Mouse (Mus musculus): ENCODE measurements around the gene Rhebl1.
A peak's percentile ranks its signal among the peaks of the same experiment; 100 is the strongest.

The Rhebl1 gene

DNA sequence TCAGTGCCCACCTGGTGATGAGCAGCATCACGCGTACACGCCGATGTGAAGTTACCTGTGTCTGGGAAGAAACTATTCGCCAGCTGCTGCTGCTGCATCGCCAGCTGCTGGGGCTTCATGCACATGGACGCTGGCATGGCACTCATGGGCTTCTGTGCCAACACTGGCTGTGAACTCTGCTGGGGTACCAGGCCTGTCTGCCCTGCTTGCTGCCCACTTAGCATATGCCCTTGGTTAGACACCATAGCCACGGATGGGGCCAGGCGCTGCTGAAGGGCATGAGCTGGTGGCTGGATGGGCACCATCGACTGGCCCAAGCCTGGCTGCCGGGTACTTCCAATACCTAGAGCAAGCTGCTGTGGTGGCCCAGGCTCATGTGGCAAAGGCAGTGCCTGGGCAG is 45.2 kb downstream of the Rhebl1 start:
- DNase-seq = no peak

DNA sequence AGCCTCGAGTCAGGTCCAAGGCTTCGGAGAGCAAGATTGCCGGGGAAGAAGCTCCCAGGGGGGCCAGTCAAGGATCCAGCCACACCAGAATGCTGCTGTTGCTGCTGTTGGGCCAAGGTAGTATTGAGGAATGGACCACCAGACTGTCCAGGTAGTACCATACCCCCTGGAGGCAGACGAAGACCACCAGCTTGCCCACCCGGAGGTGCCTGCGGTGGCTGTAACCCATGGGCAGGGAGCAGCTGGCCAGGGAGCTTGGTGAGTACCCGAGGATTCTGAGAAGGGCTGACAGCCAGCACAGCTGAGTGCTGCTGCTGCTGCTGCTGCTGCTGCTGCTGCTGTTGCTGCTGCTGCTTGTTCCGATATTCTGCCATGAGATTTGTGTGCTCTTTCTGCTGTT is 48.2 kb downstream of the Rhebl1 start:
- DNase-seq = no peak

DNA sequence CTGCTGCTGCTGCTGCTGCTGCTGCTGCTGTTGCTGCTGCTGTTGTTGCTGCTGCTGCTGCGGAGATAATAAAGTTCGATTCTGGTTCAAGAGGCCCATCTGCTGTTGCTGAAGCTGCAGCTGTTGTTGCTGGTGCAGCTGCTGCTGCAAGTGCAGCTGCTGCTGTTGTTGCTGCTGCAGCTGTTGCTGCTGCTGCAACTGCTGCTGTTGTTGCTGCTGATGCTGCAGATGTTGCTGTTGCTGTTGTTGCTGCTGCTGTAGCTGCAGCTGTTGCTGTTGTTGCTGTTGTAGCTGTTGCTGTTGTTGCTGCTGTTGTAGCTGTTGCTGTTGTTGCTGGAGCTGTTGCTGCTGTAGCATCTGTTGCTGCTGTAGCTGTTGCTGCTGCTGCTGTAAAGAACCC is 49.2 kb downstream of the Rhebl1 start:
- DNase-seq = no peak

DNA sequence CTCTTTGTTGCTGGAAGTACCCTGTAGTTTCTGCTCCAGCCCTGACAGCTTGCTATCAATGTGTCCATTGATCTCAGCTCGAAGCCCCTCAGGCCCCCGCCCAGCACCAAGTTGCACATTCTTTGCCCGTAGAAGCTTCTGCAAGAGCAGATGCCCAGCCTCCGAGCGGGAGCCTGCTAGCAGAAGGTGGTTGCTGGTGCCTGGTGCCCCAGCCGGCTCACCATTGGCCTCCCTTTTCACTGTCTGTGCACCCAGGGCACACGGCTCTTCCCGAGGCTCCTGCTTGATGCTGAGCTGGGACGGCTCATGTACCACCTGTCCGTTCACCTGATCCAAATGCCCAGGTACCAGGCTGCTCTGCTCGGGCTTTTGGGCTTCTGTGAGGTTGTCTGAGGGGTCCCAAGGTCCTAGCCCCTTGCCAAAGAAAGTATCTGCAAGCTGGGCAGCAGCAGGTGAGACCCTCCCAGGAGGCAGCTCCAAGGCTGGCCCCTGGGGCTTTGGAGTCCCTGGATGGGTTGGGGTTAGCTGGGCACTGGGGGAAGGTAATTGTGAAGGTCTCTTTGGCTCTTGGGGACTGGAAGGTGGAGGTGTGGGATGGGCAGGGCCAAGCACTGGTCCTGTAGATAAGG is 50.6 kb downstream of the Rhebl1 start:
- no peak for DNase-seq

DNA sequence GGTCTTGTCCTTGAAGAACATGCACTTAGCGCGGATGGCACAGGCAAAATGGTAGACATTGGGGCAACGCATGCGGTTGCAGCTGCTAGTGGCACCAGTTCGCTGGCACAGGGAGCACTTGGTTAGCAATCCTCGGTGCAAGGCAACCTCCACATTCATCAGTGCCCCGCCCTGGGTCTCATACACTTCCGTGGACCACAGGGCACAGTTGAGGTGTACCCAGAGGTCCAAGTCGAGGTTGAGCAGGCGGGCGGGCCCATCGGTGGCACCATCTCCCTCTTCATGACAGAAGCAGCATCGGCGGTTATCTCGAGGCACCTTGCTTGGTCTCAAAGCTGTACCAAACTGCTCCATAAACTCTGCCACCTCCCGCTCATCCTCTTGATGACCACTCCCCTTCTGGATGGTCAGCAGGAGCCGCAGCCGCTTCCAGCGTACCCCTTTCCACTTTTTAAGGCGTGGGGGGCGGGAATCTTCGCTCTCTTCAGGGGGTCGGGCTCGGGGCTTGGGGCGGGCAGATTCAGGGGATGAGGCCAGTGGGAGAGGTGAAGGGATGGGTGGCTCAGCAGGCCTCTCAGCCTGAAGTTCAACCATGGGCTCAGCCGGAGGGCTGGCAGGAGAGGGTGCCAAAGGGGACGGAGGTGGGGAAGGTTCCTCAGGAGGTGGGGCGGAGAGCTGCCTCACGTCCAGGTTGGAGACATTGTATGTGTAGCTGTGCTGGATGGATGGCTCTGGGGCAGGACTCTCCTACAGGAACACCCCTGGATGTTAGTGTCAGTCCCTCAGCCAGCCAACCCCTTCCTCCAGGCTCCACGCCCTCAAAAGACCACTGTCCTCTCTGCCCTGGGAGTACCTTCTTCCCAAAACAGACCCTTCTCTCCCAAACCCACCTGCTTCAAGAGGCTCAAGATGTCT is 54.4 kb downstream of the Rhebl1 start:
- DNase-seq = no peak

DNA sequence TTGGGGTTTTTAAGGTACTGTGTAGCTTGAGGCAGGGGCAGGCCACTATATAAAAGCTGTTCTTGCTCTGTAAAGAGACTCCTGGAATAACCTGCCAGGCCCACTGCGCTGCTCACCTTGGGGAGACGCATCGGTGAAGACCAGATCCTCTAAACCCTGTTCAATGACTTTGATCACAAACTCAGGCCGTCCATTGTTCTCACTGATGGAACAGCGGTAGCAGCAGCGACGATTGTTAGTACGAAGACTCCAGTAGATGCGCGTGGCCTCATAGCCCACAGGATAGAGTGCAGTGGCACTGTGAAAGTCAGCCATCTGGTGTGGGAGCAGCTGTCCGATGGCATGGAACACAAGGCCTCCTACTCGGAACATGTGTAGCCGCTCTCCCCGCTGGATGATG is 55.2 kb downstream of the Rhebl1 start:
- DNase-seq = no peak

DNA sequence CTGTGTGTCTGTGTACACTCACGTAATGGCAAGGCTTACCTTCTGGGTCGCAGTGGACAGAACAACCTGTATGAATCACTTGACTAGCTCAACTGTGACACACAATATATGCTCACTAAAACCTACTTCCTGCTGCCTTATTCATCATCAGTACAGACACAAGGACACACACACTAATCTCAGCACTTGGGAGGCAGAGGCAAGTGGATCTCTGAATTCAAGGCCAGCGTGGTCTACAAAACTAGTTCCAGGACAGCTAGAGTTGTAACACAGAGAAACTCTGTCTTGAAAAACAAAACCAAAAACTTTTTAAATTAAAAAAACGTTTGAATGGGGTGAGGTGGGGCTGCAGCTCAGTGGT is 56.6 kb downstream of the Rhebl1 start:
- no peak for DNase-seq

DNA sequence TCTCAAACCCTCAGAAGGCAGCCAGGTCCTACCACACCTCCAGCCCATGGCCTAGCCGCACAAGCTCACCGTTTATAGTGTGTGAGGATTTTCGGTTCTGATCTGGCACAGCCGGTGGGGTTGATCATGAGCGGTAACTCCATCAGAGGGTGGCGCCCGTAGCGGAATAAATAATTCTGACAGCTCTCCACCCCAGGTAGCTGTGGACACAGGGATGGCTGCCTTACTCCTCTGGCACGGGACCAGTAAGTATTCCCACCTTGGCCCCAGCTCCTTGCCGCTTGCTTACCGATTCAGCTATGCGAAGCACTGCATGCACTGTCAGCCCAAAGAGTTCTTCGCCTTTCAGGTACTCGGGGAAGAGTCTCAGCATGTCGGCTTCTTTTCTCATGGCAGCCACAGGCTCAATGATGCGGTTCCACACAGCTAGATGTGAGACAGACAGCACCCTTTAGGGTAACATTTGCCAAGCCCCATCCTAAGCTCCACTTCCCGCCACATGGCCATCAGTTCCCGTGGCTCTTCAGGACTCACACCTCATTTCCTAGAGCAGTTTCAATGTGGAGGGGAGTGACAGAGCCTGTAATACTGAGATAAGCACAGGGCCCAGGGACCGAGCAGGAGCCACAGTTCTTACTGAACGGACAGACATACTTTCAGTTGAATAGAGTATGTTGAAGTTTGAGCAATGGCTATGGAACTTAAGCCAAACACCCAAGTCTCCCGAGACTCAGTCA is 57.2 kb downstream of the Rhebl1 start:
- no peak for DNase-seq

DNA sequence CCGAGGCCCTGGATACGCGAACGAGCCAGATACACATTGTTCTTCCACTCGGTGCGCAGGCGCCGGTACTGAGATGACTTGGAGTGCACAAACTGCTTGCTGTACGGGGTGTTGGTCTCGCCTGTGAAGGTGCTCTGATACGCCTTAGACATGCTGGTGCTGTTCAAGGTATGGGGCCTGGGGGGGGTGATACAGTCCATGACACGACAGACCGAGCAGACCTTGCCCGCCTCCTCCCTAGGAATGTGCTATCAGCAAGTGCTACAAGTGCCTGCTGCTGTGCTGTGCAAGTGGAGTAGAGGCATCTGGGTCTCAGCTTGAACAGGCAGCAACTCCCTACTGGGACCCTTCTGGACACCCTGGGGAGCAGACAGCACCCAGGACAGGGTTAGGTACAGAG is 59.0 kb downstream of the Rhebl1 start:
- DNase-seq = no peak

DNA sequence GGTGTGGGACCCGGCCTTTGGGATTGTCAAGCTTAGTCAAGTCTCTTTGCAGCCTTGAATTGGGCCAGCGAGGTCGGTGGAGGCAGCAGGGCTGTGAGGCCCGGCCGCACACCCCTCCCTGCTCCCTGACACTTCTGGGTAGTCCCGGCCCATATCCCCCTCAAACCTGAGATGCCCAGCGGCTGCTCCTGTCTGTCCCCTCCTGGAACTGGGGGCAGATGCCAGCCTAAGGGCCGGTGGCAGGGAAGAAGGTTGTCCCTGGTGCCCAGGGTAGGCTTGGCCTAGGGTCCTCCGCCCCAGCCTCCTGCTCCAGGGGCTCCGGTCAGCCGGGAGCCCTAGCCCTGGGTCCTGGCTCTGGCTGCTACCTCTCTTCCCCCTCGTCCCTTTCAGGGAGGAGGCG is 60.3 kb downstream of the Rhebl1 start:
- DNase-seq = no peak

DNA sequence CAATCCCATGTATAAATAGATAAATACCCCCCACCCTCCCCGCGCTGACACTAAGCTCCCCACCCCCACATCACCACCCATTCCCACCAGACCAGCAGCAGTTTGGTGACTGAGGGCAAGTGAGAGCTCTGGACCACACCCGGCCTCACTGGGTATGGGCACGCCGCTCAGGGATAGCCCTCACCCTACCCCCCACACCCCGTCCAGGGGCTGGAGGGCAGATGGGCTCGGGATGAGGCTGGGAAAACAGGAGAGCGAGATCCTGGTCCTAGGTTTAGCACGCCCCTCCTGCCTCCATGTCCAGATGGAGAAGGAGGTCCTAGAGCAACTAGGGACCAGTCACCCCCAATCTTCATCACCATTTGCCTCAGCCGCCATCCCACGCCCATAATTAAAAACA is 61.1 kb downstream of the Rhebl1 start:
- DNase-seq = peak; percentile 30

DNA sequence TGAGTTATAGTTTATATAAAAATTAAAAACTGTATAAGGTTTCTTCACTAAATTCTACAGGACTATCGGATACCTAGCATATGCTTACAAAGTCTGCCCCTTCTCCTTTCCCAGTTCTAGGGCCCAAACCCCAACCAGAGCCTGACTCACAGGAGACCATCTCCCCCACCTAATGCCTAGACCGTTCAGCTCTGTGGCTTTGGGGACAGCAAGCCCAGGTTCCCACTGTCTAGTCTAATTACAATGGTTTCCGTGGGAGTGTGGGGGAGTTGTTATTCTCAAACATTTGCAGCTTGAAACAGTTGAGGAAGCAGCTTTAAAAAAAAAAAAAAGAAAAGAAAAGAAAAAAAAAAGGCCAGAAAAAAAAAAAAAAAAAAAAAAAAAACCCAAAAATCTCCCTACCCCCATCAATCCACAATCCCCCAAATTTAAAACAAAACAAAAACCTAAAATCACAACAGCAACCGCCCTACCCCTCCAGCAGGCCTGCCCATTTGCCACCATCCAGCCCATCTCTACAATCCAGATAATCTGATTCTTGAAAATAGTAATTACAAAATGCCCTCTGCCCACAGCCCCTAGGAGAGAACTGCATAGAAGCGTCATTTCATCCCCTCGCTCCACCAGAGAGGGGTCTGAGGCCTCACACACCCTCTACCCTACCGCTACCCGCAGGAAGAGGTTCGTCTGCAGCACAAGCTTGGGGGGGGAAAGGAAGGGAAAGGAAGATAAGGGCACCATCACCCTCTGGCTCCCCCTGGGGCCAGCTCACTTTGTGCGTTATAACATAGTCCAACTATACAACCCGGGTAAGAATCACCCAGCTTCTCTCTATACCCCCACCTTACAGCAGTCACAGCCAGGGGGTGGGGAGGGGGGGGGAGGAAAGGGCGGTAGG is 61.9 kb downstream of the Rhebl1 start:
- peak; percentile 83 for DNase-seq

DNA sequence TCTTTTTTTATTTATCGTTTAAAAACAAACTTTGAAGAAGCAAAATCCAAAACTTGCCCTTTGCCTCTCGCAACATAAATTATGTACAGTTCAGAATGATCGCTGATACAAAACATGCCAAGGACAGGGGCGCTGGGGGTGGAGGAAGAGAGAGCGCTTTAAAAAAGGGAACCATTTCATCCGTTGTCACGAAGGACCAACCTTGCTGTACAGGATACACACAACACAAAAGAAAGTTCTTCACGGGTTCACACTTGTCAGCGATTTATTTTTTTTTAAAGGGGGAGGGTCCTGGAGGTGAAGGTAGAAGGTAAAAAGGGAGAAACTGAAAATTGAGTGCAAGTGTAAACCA is 62.7 kb downstream of the Rhebl1 start:
- no peak for DNase-seq

DNA sequence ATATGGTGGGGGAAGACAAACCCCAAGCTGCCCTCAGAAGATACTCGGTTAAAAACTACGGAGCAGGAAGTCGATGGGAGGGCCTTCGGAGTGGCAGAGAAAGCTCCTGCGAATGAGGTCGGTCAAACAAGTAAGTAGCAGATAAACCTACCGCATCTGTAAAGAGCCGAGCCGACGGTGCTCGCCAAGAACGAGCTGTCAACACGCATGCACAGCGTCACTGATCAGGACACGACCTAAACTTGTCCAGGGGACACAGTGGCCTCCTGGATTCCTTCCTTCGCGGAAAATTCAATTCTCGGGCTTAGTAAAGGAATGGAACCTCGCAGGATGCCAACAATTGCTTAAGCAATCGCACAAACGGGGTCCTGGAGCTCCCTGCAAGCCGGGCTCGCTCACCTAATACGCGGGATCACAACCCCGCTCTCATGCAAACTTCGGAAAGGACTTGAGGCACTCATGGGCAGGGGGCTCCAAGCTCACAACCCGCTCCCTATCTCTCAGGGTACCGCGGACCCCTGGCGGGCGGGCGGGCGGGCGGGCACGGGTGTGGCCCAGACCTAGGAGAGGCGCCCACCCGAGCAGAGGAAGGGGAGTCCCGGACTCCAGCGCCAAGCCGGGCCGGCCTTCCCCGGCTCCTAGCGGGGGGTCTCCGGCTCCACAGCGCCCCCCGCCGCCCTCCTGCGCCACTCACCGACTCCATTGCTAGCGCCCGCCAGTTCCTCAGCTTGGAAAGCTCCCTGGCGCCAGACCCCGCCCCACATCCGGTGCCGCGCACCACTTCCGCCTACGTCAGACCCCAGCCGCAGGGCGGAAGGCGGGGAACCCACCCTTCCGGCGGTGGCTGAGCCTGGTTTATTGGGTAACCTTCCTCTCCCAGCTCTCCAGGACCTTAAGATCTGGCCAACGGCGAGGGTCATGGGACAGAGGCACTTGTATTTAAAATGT is 63.3 kb downstream of the Rhebl1 start, which contains the start of gene Prkag1:
Gene Prkag1 (minus strand): TSS at position 786 of the 948 bp plus-strand sequence.
- peak; percentile 99 for DNase-seq

All from thymus, postnatal 14 days (tissue).